Mouse (Mus musculus): ENCODE measurements around the gene Otulin.

- TF ChIP-seq CTCF (conservative IDR thresholded peaks at IDR 0.05; ENCODE audit: low read length) (no peak), POU5F1 (IDR thresholded peaks at IDR 0.05; ENCODE audit: borderline replicate concordance, low read length) (no peak)
Measured at GRCm38 (mm10) chr15:27500390-27500789, 130.1 kb downstream of the Otulin start.

All from E14TG2a.4 (cell line).